Mouse (Mus musculus): ENCODE measurements around the gene Dnah3. TPM values are rescaled to one million over a fixed set of nuclear protein-coding genes. Genes with fewer than 3 reads are reported as not detected.

The Dnah3 gene
- polyA plus RNA-seq (2015; fragmentation: Nextera tagmentation; extraction: Ambion mirVana), result not detected in 2 replicates

- ATAC-seq (ENCODE audit: insufficient number of reproducible peaks, low FRiP score, low TSS enrichment, low read depth), result no peak
- 87% methylated on average over 6 of the region's 6 CpGs for WGBS
These were observed at the start of gene Dnah3 for GRCm38 (mm10) chr7:120095180-120095579. Gene Dnah3, minus strand, starts transcription at chr7:120095280.

GRCm38 (mm10) chr7:120142743-120143142, 47.7 kb upstream of the Dnah3 start:
- Histone ChIP-seq H3K36me3 (no peaks in the 10 kb centered on the region), H3K27ac (no peak overlapping the region), H3K4me2 (no peak overlapping the region), H3K9ac (no peak overlapping the region), H3K4me1 (no peaks in the 10 kb centered on the region), H3K27me3 (no peaks in the 10 kb centered on the region), H3K9me3 (no peaks in the 10 kb centered on the region), H3K4me3 (no peak overlapping the region)
- no peak for ATAC-seq (ENCODE audit: insufficient number of reproducible peaks, low FRiP score, low TSS enrichment, low read depth)
- 89% methylated on average over 1 of the region's 1 CpGs for WGBS

More at GRCm38 (mm10) chr7:120095180-120095579, at the start of gene Dnah3:
- Histone ChIP-seq H3K9me3 (no peaks in the 10 kb centered on the region), H3K4me1 (no peaks in the 10 kb centered on the region; the same call in 1 of the 2 replicates), H3K4me3 (no peak within 1 kb of the TSS), H3K27me3 (no peaks in the 10 kb centered on the region), H3K36me3 (no peaks in the 10 kb centered on the region), H3K27ac (no peak within 1 kb of the TSS), H3K4me2 (no peak within 1 kb of the TSS), H3K9ac (no peak within 1 kb of the TSS)

- peaks cover 9% of the 10 kb centered on the region for H3K4me1 ChIP-seq
- no peaks in the 10 kb centered on the region for H3K36me3 ChIP-seq
- no peaks in the 10 kb centered on the region for H3K9me3 ChIP-seq
- no peak overlapping the region for H3K4me2 ChIP-seq
- no peak overlapping the region for H3K4me3 ChIP-seq
- no peak overlapping the region for H3K9ac ChIP-seq
- H3K27me3 ChIP-seq, result no peaks in the 10 kb centered on the region
- H3K27ac ChIP-seq, result no peak overlapping the region
- no peak for ATAC-seq (ENCODE audit: insufficient number of reproducible peaks, low FRiP score, low TSS enrichment, low read depth)
- 59% methylated on average over 4 of the region's 4 CpGs for WGBS
These were observed 33.9 kb upstream of the Dnah3 start for GRCm38 (mm10) chr7:120128951-120129350.

GRCm38 (mm10) chr7:120127686-120128059, 32.6 kb upstream of the Dnah3 start:
- H3K36me3 ChIP-seq, result no peaks in the 10 kb centered on the region
- H3K4me2 ChIP-seq, result no peak overlapping the region
- no peaks in the 10 kb centered on the region for H3K9me3 ChIP-seq
- no peak overlapping the region for H3K9ac ChIP-seq
- peak; percentile 65 for ATAC-seq (ENCODE audit: insufficient number of reproducible peaks, low FRiP score, low TSS enrichment, low read depth)
- H3K4me3 ChIP-seq, result no peak overlapping the region
- 24% methylated on average over 4 of the region's 4 CpGs for WGBS
- H3K27me3 ChIP-seq, result no peaks in the 10 kb centered on the region
- H3K27ac ChIP-seq, result no peak overlapping the region
- H3K4me1 ChIP-seq, result peaks cover 9% of the 10 kb centered on the region

GRCm38 (mm10) chr7:120126976-120127685, 32.1 kb upstream of the Dnah3 start:
- Histone ChIP-seq H3K9ac (no peak overlapping the region), H3K36me3 (no peaks in the 10 kb centered on the region), H3K27me3 (no peaks in the 10 kb centered on the region), H3K27ac (peak overlapping the region; percentile 13; the same call in 1 of the 2 replicates), H3K9me3 (no peaks in the 10 kb centered on the region), H3K4me3 (no peak overlapping the region), H3K4me2 (no peak overlapping the region), H3K4me1 (peaks cover 9% of the 10 kb centered on the region)
- peak; percentile 40; the same call in 1 of the 2 replicates for ATAC-seq (ENCODE audit: insufficient number of reproducible peaks, low FRiP score, low TSS enrichment, low read depth)
- WGBS, result 13% methylated on average over 5 of the region's 5 CpGs

GRCm38 (mm10) chr7:120124844-120125243, 29.8 kb upstream of the Dnah3 start:
- WGBS, result 0% methylated on average over 3 of the region's 3 CpGs
- Histone ChIP-seq H3K4me1 (peaks cover 9% of the 10 kb centered on the region), H3K9ac (no peak overlapping the region), H3K27me3 (no peaks in the 10 kb centered on the region), H3K36me3 (peaks cover 5% of the 10 kb centered on the region; the same call in 1 of the 2 replicates), H3K4me2 (no peak overlapping the region), H3K27ac (peak overlapping the region; percentile 27; the same call in 1 of the 2 replicates), H3K4me3 (no peak overlapping the region), H3K9me3 (no peaks in the 10 kb centered on the region)
- no peak for ATAC-seq (ENCODE audit: insufficient number of reproducible peaks, low FRiP score, low TSS enrichment, low read depth)

- WGBS, result 86% methylated on average over 4 of the region's 4 CpGs
- no peak overlapping the region for H3K4me3 ChIP-seq
- peaks cover 9% of the 10 kb centered on the region for H3K4me1 ChIP-seq
- H3K27ac ChIP-seq, result no peak overlapping the region
- H3K36me3 ChIP-seq, result peaks cover 8% of the 10 kb centered on the region; the same call in 1 of the 2 replicates
- ATAC-seq (ENCODE audit: insufficient number of reproducible peaks, low FRiP score, low TSS enrichment, low read depth), result no peak
- no peaks in the 10 kb centered on the region for H3K9me3 ChIP-seq
- H3K9ac ChIP-seq, result no peak overlapping the region
- H3K27me3 ChIP-seq, result no peaks in the 10 kb centered on the region
- no peak overlapping the region for H3K4me2 ChIP-seq
These were observed 28.7 kb upstream of the Dnah3 start for GRCm38 (mm10) chr7:120123776-120124175.

GRCm38 (mm10) chr7:120117529-120117928, 22.4 kb upstream of the Dnah3 start:
- H3K36me3 ChIP-seq, result peaks cover 10% of the 10 kb centered on the region; the same call in 1 of the 2 replicates
- H3K9ac ChIP-seq, result no peak overlapping the region
- no peaks in the 10 kb centered on the region for H3K27me3 ChIP-seq
- peaks cover 6% of the 10 kb centered on the region; the same call in 1 of the 2 replicates for H3K4me1 ChIP-seq
- WGBS, result 30% methylated on average over 6 of the region's 6 CpGs
- H3K9me3 ChIP-seq, result no peaks in the 10 kb centered on the region
- no peak overlapping the region for H3K4me3 ChIP-seq
- ATAC-seq (ENCODE audit: insufficient number of reproducible peaks, low FRiP score, low TSS enrichment, low read depth), result no peak
- H3K27ac ChIP-seq, result no peak overlapping the region
- H3K4me2 ChIP-seq, result no peak overlapping the region

- H3K9ac ChIP-seq, result no peak overlapping the region
- no peak overlapping the region for H3K4me2 ChIP-seq
- no peaks in the 10 kb centered on the region for H3K27me3 ChIP-seq
- H3K9me3 ChIP-seq, result no peaks in the 10 kb centered on the region
- peaks cover 6% of the 10 kb centered on the region; the same call in 1 of the 2 replicates for H3K4me1 ChIP-seq
- H3K27ac ChIP-seq, result no peak overlapping the region
- peaks cover 10% of the 10 kb centered on the region; the same call in 1 of the 2 replicates for H3K36me3 ChIP-seq
- WGBS, result 64% methylated on average over 5 of the region's 5 CpGs
- ATAC-seq (ENCODE audit: insufficient number of reproducible peaks, low FRiP score, low TSS enrichment, low read depth), result no peak
- H3K4me3 ChIP-seq, result no peak overlapping the region
These were observed 21.9 kb upstream of the Dnah3 start for GRCm38 (mm10) chr7:120116976-120117375.

- Histone ChIP-seq H3K4me1 (no peaks in the 10 kb centered on the region), H3K9me3 (no peaks in the 10 kb centered on the region), H3K4me3 (no peak overlapping the region), H3K27me3 (no peaks in the 10 kb centered on the region), H3K4me2 (no peak overlapping the region), H3K9ac (no peak overlapping the region), H3K27ac (no peak overlapping the region), H3K36me3 (peaks cover 7% of the 10 kb centered on the region; the same call in 1 of the 2 replicates)
- WGBS, result 74% methylated on average over 5 of the region's 5 CpGs
- ATAC-seq (ENCODE audit: insufficient number of reproducible peaks, low FRiP score, low TSS enrichment, low read depth), result no peak
These were observed 14.6 kb upstream of the Dnah3 start for GRCm38 (mm10) chr7:120109676-120110075.

- no peak for ATAC-seq (ENCODE audit: insufficient number of reproducible peaks, low FRiP score, low TSS enrichment, low read depth)
- H3K9me3 ChIP-seq, result no peaks in the 10 kb centered on the region
- 39% methylated on average over 2 of the region's 2 CpGs for WGBS
- no peak overlapping the region for H3K4me2 ChIP-seq
- H3K36me3 ChIP-seq, result peaks cover 7% of the 10 kb centered on the region; the same call in 1 of the 2 replicates
- H3K4me3 ChIP-seq, result no peak overlapping the region
- no peak overlapping the region for H3K9ac ChIP-seq
- H3K27ac ChIP-seq, result no peak overlapping the region
- H3K4me1 ChIP-seq, result peaks cover 13% of the 10 kb centered on the region
- H3K27me3 ChIP-seq, result no peaks in the 10 kb centered on the region
These were observed 11.3 kb upstream of the Dnah3 start for GRCm38 (mm10) chr7:120106356-120106755.

- no peak for ATAC-seq (ENCODE audit: insufficient number of reproducible peaks, low FRiP score, low TSS enrichment, low read depth)
- H3K27ac ChIP-seq, result no peak overlapping the region
- 73% methylated on average over 3 of the region's 3 CpGs for WGBS
- H3K4me3 ChIP-seq, result no peak overlapping the region
- H3K4me1 ChIP-seq, result peaks cover 13% of the 10 kb centered on the region
- no peaks in the 10 kb centered on the region for H3K27me3 ChIP-seq
- H3K9me3 ChIP-seq, result no peaks in the 10 kb centered on the region
- no peak overlapping the region for H3K9ac ChIP-seq
- H3K36me3 ChIP-seq, result peaks cover 7% of the 10 kb centered on the region; the same call in 1 of the 2 replicates
- H3K4me2 ChIP-seq, result no peak overlapping the region
These were observed 9.9 kb upstream of the Dnah3 start for GRCm38 (mm10) chr7:120104975-120105374.
